20 mouse cellular contexts compared by ENCODE assay signal in the genomic region with DNA sequence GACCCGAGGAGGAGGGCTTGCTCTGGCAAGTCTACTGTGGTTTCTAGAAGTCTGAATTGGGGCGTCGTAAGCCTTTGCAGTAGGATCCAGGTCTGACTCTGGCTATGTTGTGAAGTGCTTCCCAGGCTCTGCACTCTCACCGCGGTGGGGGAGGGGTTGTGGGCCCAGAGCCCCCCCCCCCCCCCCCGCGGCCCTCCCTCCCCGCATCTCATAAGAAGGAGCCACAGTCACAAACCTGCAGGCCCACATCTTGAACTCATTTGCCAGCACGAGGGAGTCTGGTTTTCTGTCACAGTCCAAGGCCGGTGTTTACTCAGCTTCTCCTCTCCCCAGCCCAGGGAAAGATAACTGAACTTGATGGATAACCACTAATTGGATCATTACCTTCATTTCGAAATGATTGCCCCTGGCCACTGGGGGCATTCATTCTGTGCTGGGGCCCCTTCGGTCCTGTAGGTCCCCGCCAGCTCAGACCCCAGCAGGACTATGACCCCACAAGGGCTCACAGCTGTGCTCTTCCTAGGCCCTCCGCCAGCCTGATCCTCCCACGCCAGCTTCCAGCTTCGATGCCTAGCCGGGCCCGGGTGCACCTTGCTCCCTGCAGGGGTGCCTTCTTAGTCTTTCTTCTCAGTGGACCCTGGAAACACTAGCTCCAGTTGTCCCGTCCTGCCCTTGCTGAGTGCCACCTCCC. TPM values are rescaled to one million over a fixed set of nuclear protein-coding genes. Genes with fewer than 3 reads are reported as not detected.
DNase-seq lines count a peak whose midpoint lies in the region; ATAC-seq lines count a peak whose summit lies in the region.
"Had no signal": no experiment of that assay in that cellular context is flagged by ENCODE, and none has a peak within 500 bp of the region (broad histone marks: within the 10 kb centered on the region; RNA-seq: fewer than 3 reads in every experiment).

No protein-coding gene starts in this region.

- peak; percentile 61 for DNase-seq in hindbrain, embryonic 10.5 days (ENCODE audit: low spot score)
- peak; percentile 35 to 57 for DNase-seq in kidney, postnatal 4 days
- no peak for DNase-seq in kidney, postnatal 14 days
- peak; percentile 40 for DNase-seq in neural tube, embryonic 11.5 days (ENCODE audit: low spot score)
- no peak for DNase-seq in gastrocnemius, postnatal 25 days
- no peak for DNase-seq in heart, adult 9 months (ENCODE audit: low spot score in 2 of 2)
- DNase-seq: cerebellum, postnatal 14 days; gastrocnemius, postnatal 36 days; heart, postnatal 36 days; lung, postnatal 36 days; thymus, adult 18-20 months had no signal

- H3K9me3 ChIP-seq in hindbrain, embryonic 10.5 days, result no peaks in the 10 kb centered on the region
- no peaks in the 10 kb centered on the region for H3K9me3 ChIP-seq in hindbrain, embryonic 13.5 days
- no peaks in the 10 kb centered on the region for H3K9me3 ChIP-seq in embryonic facial prominence, embryonic 13.5 days
- no peaks in the 10 kb centered on the region for H3K9me3 ChIP-seq in neural tube, embryonic 11.5 days (ENCODE audit: control insufficient read depth, low read length)
- H3K9me3 ChIP-seq: heart, embryonic 12.5 days; midbrain, embryonic 15.5 days; neural tube, embryonic 12.5 days had no signal

- H3K9ac ChIP-seq in hindbrain, embryonic 13.5 days, result no peak overlapping the region
- no peak overlapping the region for H3K9ac ChIP-seq in embryonic facial prominence, embryonic 13.5 days
- H3K9ac ChIP-seq in neural tube, embryonic 11.5 days (ENCODE audit: low read length), result no peak overlapping the region
- H3K9ac ChIP-seq: heart, embryonic 12.5 days; midbrain, embryonic 15.5 days; neural tube, embryonic 12.5 days had no signal

- H3K4me3 ChIP-seq in hindbrain, embryonic 10.5 days, result no peak overlapping the region
- H3K4me3 ChIP-seq in hindbrain, embryonic 13.5 days, result no peak overlapping the region
- H3K4me3 ChIP-seq in embryonic facial prominence, embryonic 13.5 days, result no peak overlapping the region
- H3K4me3 ChIP-seq in neural tube, embryonic 11.5 days (ENCODE audit: low read depth, low read length), result no peak overlapping the region
- H3K4me3 ChIP-seq: erythroblast, embryonic 14.5 days; heart, embryonic 12.5 days; midbrain, embryonic 15.5 days; neural tube, embryonic 12.5 days had no signal

- H3K36me3 ChIP-seq in hindbrain, embryonic 10.5 days, result no peaks in the 10 kb centered on the region
- H3K36me3 ChIP-seq in hindbrain, embryonic 13.5 days, result no peaks in the 10 kb centered on the region
- H3K36me3 ChIP-seq in embryonic facial prominence, embryonic 13.5 days, result no peaks in the 10 kb centered on the region
- no peaks in the 10 kb centered on the region for H3K36me3 ChIP-seq in neural tube, embryonic 11.5 days (ENCODE audit: control insufficient read depth, insufficient read depth, low read length)
- H3K36me3 ChIP-seq: heart, embryonic 12.5 days; midbrain, embryonic 15.5 days; neural tube, embryonic 12.5 days had no signal

- peaks cover 20% of the 10 kb centered on the region; the same call in 1 of the 2 replicates for H3K27me3 ChIP-seq in hindbrain, embryonic 10.5 days (ENCODE audit: insufficient read depth, poor library complexity, severe bottlenecking)
- peaks cover 15% of the 10 kb centered on the region for H3K27me3 ChIP-seq in hindbrain, embryonic 13.5 days
- no peaks in the 10 kb centered on the region for H3K27me3 ChIP-seq in embryonic facial prominence, embryonic 13.5 days
- no peaks in the 10 kb centered on the region for H3K27me3 ChIP-seq in neural tube, embryonic 11.5 days (ENCODE audit: control insufficient read depth, insufficient read depth, low read length)
- H3K27me3 ChIP-seq: heart, embryonic 12.5 days; midbrain, embryonic 15.5 days; neural tube, embryonic 12.5 days had no signal

- ATAC-seq in hindbrain, embryonic 13.5 days (ENCODE audit: low FRiP score), result no peak
- ATAC-seq in embryonic facial prominence, embryonic 13.5 days (ENCODE audit: insufficient number of reproducible peaks, insufficient read depth, low FRiP score, low TSS enrichment, low read depth), result peak; percentile 64
- ATAC-seq in neural tube, embryonic 11.5 days (ENCODE audit: insufficient read depth, low FRiP score, low TSS enrichment), result no peak
- ATAC-seq: activated CD4-positive, CD25-positive, alpha-beta regulatory T cell, adult 4 months; intestine, postnatal 0 days; midbrain, embryonic 15.5 days had no signal

- H3K4me1 ChIP-seq in hindbrain, embryonic 10.5 days (replicated peaks), result peaks cover 8% of the 10 kb centered on the region
- H3K4me1 ChIP-seq in hindbrain, embryonic 13.5 days (replicated peaks), result no peaks in the 10 kb centered on the region
- H3K4me1 ChIP-seq in embryonic facial prominence, embryonic 13.5 days, result peaks cover 12% of the 10 kb centered on the region
- no peaks in the 10 kb centered on the region for H3K4me1 ChIP-seq in neural tube, embryonic 11.5 days (ENCODE audit: control insufficient read depth, insufficient read depth, low read length)
- H3K4me1 ChIP-seq: heart, embryonic 12.5 days; midbrain, embryonic 15.5 days; neural tube, embryonic 12.5 days had no signal

- 44% methylated on average over 19 of the region's 19 CpGs for WGBS in hindbrain, embryonic 10.5 days
- 49% methylated on average over 19 of the region's 19 CpGs for WGBS in hindbrain, embryonic 13.5 days
- 21% methylated on average over 19 of the region's 19 CpGs for WGBS in embryonic facial prominence, embryonic 13.5 days
- 36% methylated on average over 16 of the region's 19 CpGs for WGBS in neural tube, embryonic 11.5 days

- no peak overlapping the region for H3K4me2 ChIP-seq in hindbrain, embryonic 13.5 days
- no peak overlapping the region; the same call in 1 of the 2 replicates for H3K4me2 ChIP-seq in embryonic facial prominence, embryonic 13.5 days
- H3K4me2 ChIP-seq in neural tube, embryonic 11.5 days (ENCODE audit: low read depth), result no peak overlapping the region
- H3K4me2 ChIP-seq: heart, embryonic 12.5 days; midbrain, embryonic 15.5 days; neural tube, embryonic 12.5 days had no signal

- no peak overlapping the region for H3K27ac ChIP-seq in hindbrain, embryonic 10.5 days
- no peak overlapping the region for H3K27ac ChIP-seq in hindbrain, embryonic 13.5 days
- 0 out of 2 replicates have a peak overlapping the region, but pooled peaks have one; percentile 39 for H3K27ac ChIP-seq in embryonic facial prominence, embryonic 13.5 days
- no peak overlapping the region for H3K27ac ChIP-seq in neural tube, embryonic 11.5 days (ENCODE audit: low read depth, low read length)
- H3K27ac ChIP-seq: midbrain, embryonic 15.5 days; neural tube, embryonic 12.5 days had no signal

RNA-seq across cellular contexts. Expression of a gene that starts 49.2 kb away (rescaled TPM):
- polyA plus RNA-seq in hindbrain, embryonic 10.5 days (2016; fragmentation: Nextera tagmentation; extraction: Ambion mirVana), result 5.4 and 5.6 TPM in 2 replicates
- 1.0 and 1.1 TPM in 2 replicates for polyA plus RNA-seq in hindbrain, embryonic 13.5 days (2015; fragmentation: Nextera tagmentation; extraction: Ambion mirVana)
- 21.3 and 21.9 TPM in 2 replicates for polyA plus RNA-seq in embryonic facial prominence, embryonic 13.5 days (2015; fragmentation: Nextera tagmentation; extraction: Ambion mirVana)
- polyA plus RNA-seq in neural tube, embryonic 11.5 days (2014; fragmentation: Nextera tagmentation; extraction: Ambion mirVana), result 1.5 and 2.1 TPM in 2 replicates
- total RNA-seq in gastrocnemius, postnatal 25 days (2021), result 10 to 100 TPM in 1 of 2 experiments, 1 to 10 TPM in 1; 3.1 to 13.8 TPM
- polyA plus RNA-seq: activated CD4-positive, CD25-positive, alpha-beta regulatory T cell, adult 4 months; erythroblast, embryonic 14.5 days; liver, embryonic 16.5 days had no signal

Comparison
In these comparisons a context has a peak if more than half of its experiments do, and no peak if none do; other contexts are left out.
1. DNase-seq: peak in hindbrain, embryonic 10.5 days (single experiment), kidney, postnatal 4 days (2 of 2) and neural tube, embryonic 11.5 days (single experiment); none in kidney, postnatal 14 days (single experiment), gastrocnemius, postnatal 25 days (single experiment) and heart, adult 9 months (0 of 2).